Mouse (Mus musculus): ENCODE results near the gene Tbc1d8b. TPM values are rescaled to one million over a fixed set of nuclear protein-coding genes. Genes with fewer than 3 reads are reported as not detected.

Tbc1d8b gene
- total RNA-seq, 2 experiments from 2014 or later = 3.5 to 4.7 TPM

GRCm38 (mm10) chrX:139778886-139779285, 94.1 kb downstream of the Tbc1d8b start:
- DNase-seq (ENCODE audit: low spot score in 2 of 2) = no peak

GRCm38 (mm10) chrX:139779401-139779800, 94.6 kb downstream of the Tbc1d8b start:
- DNase-seq (ENCODE audit: low spot score in 2 of 2) = no peak

- no peak for DNase-seq (ENCODE audit: low spot score in 2 of 2)
Measured at GRCm38 (mm10) chrX:139780988-139781387, 96.2 kb downstream of the Tbc1d8b start.

GRCm38 (mm10) chrX:139781563-139781962, 96.8 kb downstream of the Tbc1d8b start:
- DNase-seq (ENCODE audit: low spot score in 2 of 2) = no peak

- no peak for DNase-seq (ENCODE audit: low spot score in 2 of 2)
Measured at GRCm38 (mm10) chrX:139782278-139783044, 97.7 kb downstream of the Tbc1d8b start, which contains the start of gene Ripply1. Gene Ripply1, minus strand, starts transcription at chrX:139782353.

GRCm38 (mm10) chrX:139783045-139783422, 98.2 kb downstream of the Tbc1d8b start:
- no peak for DNase-seq (ENCODE audit: low spot score in 2 of 2)

- no peak for DNase-seq (ENCODE audit: low spot score in 2 of 2)
Measured at GRCm38 (mm10) chrX:139785764-139786163, 101.0 kb downstream of the Tbc1d8b start.

GRCm38 (mm10) chrX:139794072-139794845, 109.5 kb downstream of the Tbc1d8b start:
- DNase-seq (ENCODE audit: low spot score in 2 of 2) = no peak

GRCm38 (mm10) chrX:139796037-139796436, 111.2 kb downstream of the Tbc1d8b start:
- DNase-seq (ENCODE audit: low spot score in 2 of 2) = no peak

GRCm38 (mm10) chrX:139797875-139798274, 113.1 kb downstream of the Tbc1d8b start:
- no peak for DNase-seq (ENCODE audit: low spot score in 2 of 2)

GRCm38 (mm10) chrX:139799953-139800352, 115.2 kb downstream of the Tbc1d8b start:
- DNase-seq (ENCODE audit: low spot score in 2 of 2) = no peak

- DNase-seq (ENCODE audit: low spot score in 2 of 2) = no peak
Measured at GRCm38 (mm10) chrX:139800406-139800878, 115.6 kb downstream of the Tbc1d8b start, which contains the start of gene Cldn2. Gene Cldn2, plus strand, starts transcription at chrX:139800828.

Other genes starting within 250 kb of the Tbc1d8b start
- under 1 TPM; 0.30 TPM for gene D330045A20Rik, start 204.6 kb upstream of the Tbc1d8b start, total RNA-seq (2021)
- 10 to 100 TPM; 13.4 to 15.3 TPM for gene Rnf128, start 121.7 kb upstream of the Tbc1d8b start, total RNA-seq (2021)
- gene Gm15013, start 29.5 kb downstream of the Tbc1d8b start, total RNA-seq (2021) = not detected
- gene Ripply1, start 97.4 kb downstream of the Tbc1d8b start, total RNA-seq (2021) = not detected
- under 1 TPM; 0.12 to 0.23 TPM for gene Cldn2, start 115.8 kb downstream of the Tbc1d8b start, total RNA-seq (2021)
- gene Morc4, start 186.7 kb downstream of the Tbc1d8b start, total RNA-seq (2021) = 1 to 10 TPM; 3.8 to 6.5 TPM

Data from left cerebral cortex, adult 18-20 months (tissue).